Mouse (Mus musculus) E14TG2a.4 (cell line): ENCODE measurements around the gene Tpi1.

Experiments used
- CTCF ChIP-seq: conservative IDR thresholded peaks from 2 replicates; pipeline ENCODE4 v1.5.1; 2014; ENCODE audit warnings: low read length
- NANOG ChIP-seq: IDR thresholded peaks from 2 replicates; pipeline ENCODE4 v1.6.1; 2014; ENCODE audit warnings: borderline replicate concordance, low read length, mixed read lengths

GRCm38 (mm10) chr6:124765951-124766350, 48.1 kb downstream of the Tpi1 start:
- TF ChIP-seq CTCF, result no peak
- no peak for TF ChIP-seq NANOG
